Mouse (Mus musculus): ENCODE data around the gene Plk4.
"Not testable (repeated sequence)": the region's sequence is repeated elsewhere in the genome, so short reads cannot be mapped to it uniquely, and the experiment has no call there.

The Plk4 gene

GRCm38 (mm10) chr3:40799530-40800372, at the start of gene Plk4:
Gene Plk4 (plus strand): TSS chr3:40800019.
- DNase-seq (ENCODE audit: low read depth) = peak; percentile 95

GRCm38 (mm10) chr3:40760746-40761145, 39.1 kb upstream of the Plk4 start:
- DNase-seq (ENCODE audit: low read depth) = no peak

- DNase-seq (ENCODE audit: low read depth) = no peak
Measured at GRCm38 (mm10) chr3:40761312-40761711, 38.5 kb upstream of the Plk4 start.

DNA sequence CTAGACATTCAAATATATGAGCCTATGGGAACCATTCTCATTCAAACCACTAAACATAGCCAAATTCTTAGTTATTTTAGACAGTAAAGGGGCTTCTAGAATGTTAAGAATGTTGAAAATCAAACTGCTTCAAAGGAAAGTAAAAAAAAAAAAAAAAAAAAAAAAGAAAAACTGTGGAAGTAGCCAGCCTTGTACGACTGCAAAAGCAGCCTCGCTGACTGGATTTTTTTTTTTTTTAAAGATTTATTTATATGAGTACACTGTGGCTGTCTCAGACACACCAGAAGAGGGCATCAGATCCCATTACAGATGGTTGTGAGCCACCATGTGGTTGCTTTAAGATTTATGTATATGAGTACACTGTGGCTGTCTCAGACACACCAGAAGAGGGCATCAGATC, 6.0 kb upstream of the Plk4 start:
- no peak for DNase-seq (ENCODE audit: low read depth)

GRCm38 (mm10) chr3:40798054-40798453, 1.8 kb upstream of the Plk4 start:
- no peak for DNase-seq (ENCODE audit: low read depth)

GRCm38 (mm10) chr3:40798500-40798899, 1.3 kb upstream of the Plk4 start:
- DNase-seq (ENCODE audit: low read depth) = peak; percentile 82

GRCm38 (mm10) chr3:40800373-40800823, 579 bp downstream of the Plk4 start:
- peak; percentile 44 for DNase-seq (ENCODE audit: low read depth)

GRCm38 (mm10) chr3:40806871-40807270, 7.1 kb downstream of the Plk4 start:
- DNase-seq (ENCODE audit: low read depth) = no peak

- DNase-seq (ENCODE audit: low read depth) = no peak
Measured at GRCm38 (mm10) chr3:40808686-40809085, 8.9 kb downstream of the Plk4 start.

- DNase-seq (ENCODE audit: low read depth) = no peak
Measured at GRCm38 (mm10) chr3:40809894-40810293, 10.1 kb downstream of the Plk4 start.

- DNase-seq (ENCODE audit: low read depth) = no peak
Measured at GRCm38 (mm10) chr3:40813275-40813674, 13.5 kb downstream of the Plk4 start.

GRCm38 (mm10) chr3:40845521-40845920, 45.7 kb downstream of the Plk4 start:
- DNase-seq (ENCODE audit: low read depth) = not testable (repeated sequence)

- DNase-seq (ENCODE audit: low read depth) = peak; percentile 82
Measured at GRCm38 (mm10) chr3:40846473-40846956, 46.7 kb downstream of the Plk4 start, which contains the start of gene Mfsd8. Gene Mfsd8 (minus strand): TSS chr3:40846886.

DNA sequence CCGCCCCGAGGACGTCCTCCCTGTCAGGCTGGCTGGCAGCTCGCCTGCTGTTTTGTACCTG, 47.0 kb downstream of the Plk4 start, which contains the start of gene Abhd18:
Gene Abhd18 (plus strand): TSS at position 14 of the 61 bp plus-strand sequence.
- not testable (repeated sequence) for DNase-seq (ENCODE audit: low read depth)

GRCm38 (mm10) chr3:40847018-40847417, 47.2 kb downstream of the Plk4 start:
- peak; percentile 20 for DNase-seq (ENCODE audit: low read depth)

DNA sequence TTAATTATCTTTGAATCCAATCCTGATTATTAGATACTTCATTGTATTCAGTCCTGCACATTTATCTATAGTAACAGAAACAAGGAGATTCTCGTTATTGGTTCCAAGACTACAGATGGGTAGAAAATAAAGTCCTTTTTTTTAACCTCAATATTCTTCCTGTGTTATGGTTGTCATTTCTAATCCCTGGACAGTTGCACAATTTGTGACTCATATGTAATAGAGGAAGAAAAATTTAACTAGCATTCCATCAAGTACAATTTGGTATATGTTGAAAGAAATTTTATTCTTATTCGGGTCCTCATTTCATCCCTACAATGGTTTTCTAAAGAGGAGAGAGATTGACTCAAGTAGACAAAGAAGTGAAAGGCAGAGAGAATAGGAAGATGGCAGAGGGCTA, 48.1 kb downstream of the Plk4 start:
- DNase-seq (ENCODE audit: low read depth) = not testable (repeated sequence)

- not testable (repeated sequence) for DNase-seq (ENCODE audit: low read depth)
Measured at GRCm38 (mm10) chr3:40853123-40853738, 53.4 kb downstream of the Plk4 start.
